Mouse (Mus musculus) left cerebral cortex, postnatal 36 days (tissue): ENCODE results near the gene Derl2. TPM values are rescaled to one million over a fixed set of nuclear protein-coding genes. Genes with fewer than 3 reads are reported as not detected.
A peak's percentile ranks its signal among the peaks of the same experiment; 100 is the strongest.

Experiments used
- DNase-seq, 2 experiments: peaks; one replicate each; pipeline ENCODE4 v3.0.0; 2021 to 2022; ENCODE audit warnings: low spot score in 2 of 2, mixed read lengths in 1 of 2
- intact Hi-C: fragments of 180-260 bp; cut with DNase I; formaldehyde crosslinking; loops from one replicate; pipeline ENCODE4 v1.15.1; 2025
- total RNA-seq, 2 experiments: library from RNA; stranded (reverse); gene quantifications; 2 replicates each; pipeline ENCODE4 v1.2.3; 2021

Gene Derl2
- total RNA-seq, 2 experiments from 2014 or later: 19.8 to 25.5 TPM

- intact Hi-C loops: loop anchor here (10.0 kb wide), 1 partner anchor 54 kb away; no protein-coding TSS in a partner anchor
Measured at GRCm38 (mm10) chr11:71001167-71001566, 18.5 kb downstream of the Derl2 start.

GRCm38 (mm10) chr11:70982557-70983228, 36.9 kb downstream of the Derl2 start, which contains the start of gene C1qbp:
Gene C1qbp, minus strand, starts transcription at chr11:70983026.
- peak; percentile 91 to 96 for DNase-seq
- intact Hi-C loops: no loop called here

More at GRCm38 (mm10) chr11:71001167-71001566, 18.5 kb downstream of the Derl2 start:
- DNase-seq: peak in 1 of 2 experiments; percentile 21

- intact Hi-C loops: no loop called here
- DNase-seq: no peak
Measured at GRCm38 (mm10) chr11:70982030-70982429, 37.6 kb downstream of the Derl2 start.

GRCm38 (mm10) chr11:70980751-70981510, 38.7 kb downstream of the Derl2 start:
- no peak for DNase-seq
- intact Hi-C loops: no loop called here

GRCm38 (mm10) chr11:70980232-70980631, 39.4 kb downstream of the Derl2 start:
- intact Hi-C loops: no loop called here
- no peak for DNase-seq

- no peak for DNase-seq
- intact Hi-C loops: no loop called here
Measured at GRCm38 (mm10) chr11:70977293-70977692, 42.3 kb downstream of the Derl2 start.

GRCm38 (mm10) chr11:70975193-70975592, 44.4 kb downstream of the Derl2 start:
- intact Hi-C loops: no loop called here
- DNase-seq: peak; percentile 25 to 28

- DNase-seq: no peak
- intact Hi-C loops: no loop called here
Measured at GRCm38 (mm10) chr11:70973947-70974346, 45.7 kb downstream of the Derl2 start.

- intact Hi-C loops: no loop called here
- no peak for DNase-seq
Measured at GRCm38 (mm10) chr11:70972586-70972985, 47.1 kb downstream of the Derl2 start.

GRCm38 (mm10) chr11:70970560-70971540, 48.8 kb downstream of the Derl2 start:
- no peak for DNase-seq
- intact Hi-C loops: no loop called here

- intact Hi-C loops: no loop called here
Measured at GRCm38 (mm10) chr11:70969821-70970559, 49.7 kb downstream of the Derl2 start, which contains the start of the genes Nup88 and Rpain. Gene Nup88, minus strand, starts transcription at chr11:70969973. Gene Rpain, plus strand, starts transcription at chr11:70970213.

GRCm38 (mm10) chr11:70969271-70969794, 50.3 kb downstream of the Derl2 start:
- no peak for DNase-seq
- intact Hi-C loops: no loop called here

More at GRCm38 (mm10) chr11:70969821-70970559, 49.7 kb downstream of the Derl2 start, which contains the start of the genes Nup88 and Rpain:
- DNase-seq: peak; percentile 92 to 95

- intact Hi-C loops: no loop called here
- no peak for DNase-seq
Measured at GRCm38 (mm10) chr11:70964222-70964907, 55.3 kb downstream of the Derl2 start.

- intact Hi-C loops: no loop called here
- DNase-seq: no peak
Measured at GRCm38 (mm10) chr11:70960786-70961554, 58.7 kb downstream of the Derl2 start.
